Mouse (Mus musculus): ENCODE measurements around the gene Nepro. TPM values are rescaled to one million over a fixed set of nuclear protein-coding genes. Genes with fewer than 3 reads are reported as not detected.

Nepro gene
- total and polyA plus RNA-seq, 3 experiments: 5.4 to 27.7 (median 17.3) TPM

DNA sequence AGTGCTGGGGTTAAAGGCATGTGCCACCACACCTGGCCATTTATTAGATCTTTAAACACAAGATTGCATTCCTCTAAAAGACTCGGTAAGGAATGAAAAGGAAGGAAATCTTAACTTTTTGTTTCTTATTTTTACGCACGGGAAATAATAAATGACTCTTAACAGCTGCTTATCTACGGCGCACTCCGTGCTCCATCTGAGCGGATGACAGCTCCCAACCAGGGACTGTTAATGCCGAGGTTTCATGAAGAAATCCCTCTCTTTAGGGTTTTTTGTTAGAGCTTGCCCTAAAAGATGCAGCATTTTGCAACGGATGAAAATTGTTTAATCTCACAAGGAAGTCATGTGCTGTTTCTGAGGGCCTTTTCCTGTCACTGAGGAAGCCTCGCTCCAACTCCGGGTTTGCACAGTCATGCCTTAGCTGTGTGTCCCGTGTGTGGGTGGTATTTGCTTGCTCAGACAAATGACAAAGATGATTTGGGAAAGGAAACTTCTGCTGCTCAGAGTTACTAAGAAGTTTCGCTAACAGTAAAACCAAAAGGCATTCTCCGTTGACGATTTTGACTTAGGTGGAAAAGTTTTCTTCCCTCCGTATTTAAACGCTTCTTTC, 54.5 kb downstream of the Nepro start:
- no peak overlapping the region for H3K4me3 ChIP-seq (ENCODE audit: low read depth, low read length)
- H3K27me3 ChIP-seq (ENCODE audit: insufficient read depth, low read length): no peaks in the 10 kb centered on the region
- peaks cover 17% of the 10 kb centered on the region for H3K4me1 ChIP-seq (ENCODE audit: insufficient read depth, low read depth, low read length)
- H3K36me3 ChIP-seq (replicated peaks): no peaks in the 10 kb centered on the region
- H3K9me3 ChIP-seq (replicated peaks): no peaks in the 10 kb centered on the region
- ATAC-seq (ENCODE audit: extremely low read depth, insufficient number of reproducible peaks, low FRiP score, poor library complexity, severe bottlenecking): peak; percentile 92
- TF ChIP-seq GATA2 (IDR thresholded peaks at IDR 0.05; ENCODE audit: borderline replicate concordance, low read depth, low read length) (no peak), TAL1 (conservative IDR thresholded peaks at IDR 0.05; ENCODE audit: low read depth, low read length) (no peak), GATA1 (IDR thresholded peaks at IDR 0.05; ENCODE audit: borderline replicate concordance, low read length) (no peak), POLR2AphosphoS5 (IDR thresholded peaks at IDR 0.05; ENCODE audit: insufficient replicate concordance, low read depth, low read length) (no peak), CTCF (IDR thresholded peaks at IDR 0.05; ENCODE audit: low read depth, low read length) (no peak)
- no peak for DNase-seq (ENCODE audit: low spot score)

DNA sequence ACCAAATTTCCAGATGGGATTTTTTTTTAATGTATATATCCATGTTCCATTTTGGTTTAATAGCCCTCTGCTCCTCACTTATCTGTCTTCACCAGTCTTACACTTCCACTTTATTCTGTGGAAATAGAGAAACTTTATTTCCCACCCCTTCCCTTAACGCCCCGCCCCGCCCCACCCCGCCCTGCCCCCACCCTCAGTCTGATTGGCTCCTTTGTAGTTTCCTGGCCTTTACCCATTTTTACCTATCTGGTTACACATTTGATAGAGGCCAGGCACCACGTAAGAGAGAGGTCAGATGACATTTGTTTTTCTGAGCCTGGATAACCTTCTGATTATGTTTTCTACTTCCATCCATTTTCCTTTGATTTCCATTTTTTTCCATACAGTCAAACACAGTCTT, 55.4 kb downstream of the Nepro start:
- Histone ChIP-seq H3K27me3 (ENCODE audit: insufficient read depth, low read length) (no peaks in the 10 kb centered on the region), H3K9me3 (replicated peaks) (no peaks in the 10 kb centered on the region), H3K4me1 (ENCODE audit: insufficient read depth, low read depth, low read length) (peaks cover 14% of the 10 kb centered on the region; the same call in 1 of the 2 replicates), H3K36me3 (replicated peaks) (no peaks in the 10 kb centered on the region), H3K4me3 (ENCODE audit: low read depth, low read length) (no peak overlapping the region)
- no peak for TF ChIP-seq TAL1 (conservative IDR thresholded peaks at IDR 0.05; ENCODE audit: low read depth, low read length)
- no peak for TF ChIP-seq CTCF (IDR thresholded peaks at IDR 0.05; ENCODE audit: low read depth, low read length)
- no peak for TF ChIP-seq GATA2 (IDR thresholded peaks at IDR 0.05; ENCODE audit: borderline replicate concordance, low read depth, low read length)
- TF ChIP-seq POLR2AphosphoS5 (IDR thresholded peaks at IDR 0.05; ENCODE audit: insufficient replicate concordance, low read depth, low read length): no peak
- no peak for TF ChIP-seq GATA1 (IDR thresholded peaks at IDR 0.05; ENCODE audit: borderline replicate concordance, low read length)
- ATAC-seq (ENCODE audit: extremely low read depth, insufficient number of reproducible peaks, low FRiP score, poor library complexity, severe bottlenecking): no peak
- DNase-seq (ENCODE audit: low spot score): no peak

DNA sequence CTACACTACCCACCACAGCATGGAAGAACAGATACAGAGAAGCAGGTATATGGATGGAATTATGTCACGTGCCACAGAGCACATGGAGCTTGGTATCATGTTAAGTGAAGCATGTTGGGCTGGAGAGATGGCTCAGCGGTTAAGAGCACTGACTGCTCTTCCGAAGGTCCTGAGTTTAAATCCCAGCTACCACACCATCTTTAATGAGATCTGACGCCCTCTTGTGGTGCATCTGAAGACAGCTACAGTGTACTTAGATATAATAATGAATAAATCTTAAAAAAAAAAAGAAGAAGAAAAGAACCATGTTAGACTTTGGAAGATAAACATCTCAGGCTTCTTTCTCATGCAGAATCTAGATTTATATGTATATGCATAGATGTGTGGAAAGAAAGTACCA, 56.6 kb downstream of the Nepro start:
- TF ChIP-seq TAL1 (conservative IDR thresholded peaks at IDR 0.05; ENCODE audit: low read depth, low read length) (no peak), GATA2 (IDR thresholded peaks at IDR 0.05; ENCODE audit: borderline replicate concordance, low read depth, low read length) (no peak), CTCF (IDR thresholded peaks at IDR 0.05; ENCODE audit: low read depth, low read length) (no peak), POLR2AphosphoS5 (IDR thresholded peaks at IDR 0.05; ENCODE audit: insufficient replicate concordance, low read depth, low read length) (no peak), GATA1 (IDR thresholded peaks at IDR 0.05; ENCODE audit: borderline replicate concordance, low read length) (no peak)
- ATAC-seq (ENCODE audit: extremely low read depth, insufficient number of reproducible peaks, low FRiP score, poor library complexity, severe bottlenecking): no peak
- DNase-seq (ENCODE audit: low spot score): no peak
- Histone ChIP-seq H3K9me3 (replicated peaks) (no peaks in the 10 kb centered on the region), H3K27me3 (ENCODE audit: insufficient read depth, low read length) (no peaks in the 10 kb centered on the region), H3K4me1 (ENCODE audit: insufficient read depth, low read depth, low read length) (peaks cover 14% of the 10 kb centered on the region; the same call in 1 of the 2 replicates), H3K4me3 (ENCODE audit: low read depth, low read length) (no peak overlapping the region), H3K36me3 (replicated peaks) (no peaks in the 10 kb centered on the region)

Other genes with a start within 250 kb of the Nepro start
- gene Boc, start 165.4 kb upstream of the Nepro start, total RNA-seq (2014; fragmentation: Nextera tagmentation): not detected in 2 replicates
- gene Boc, start 165.4 kb upstream of the Nepro start, total RNA-seq (2017): under 0.01 TPM in 1 of 2 replicates, not detected in the other
- gene Boc, start 165.4 kb upstream of the Nepro start, polyA plus RNA-seq (2012): not detected in 2 replicates
- 34.3 and 41.9 TPM in 2 replicates for gene Gtpbp8, start 22.1 kb downstream of the Nepro start, total RNA-seq (2014; fragmentation: Nextera tagmentation)
- gene Gtpbp8, start 22.1 kb downstream of the Nepro start, total RNA-seq (2017): 26.6 and 32.2 TPM in 2 replicates
- gene Gtpbp8, start 22.1 kb downstream of the Nepro start, polyA plus RNA-seq (2012): 26.4 and 36.5 TPM in 2 replicates
- gene Cd200r1, start 41.4 kb downstream of the Nepro start, total RNA-seq (2014; fragmentation: Nextera tagmentation): 2.8 TPM in 2 replicates
- gene Cd200r1, start 41.4 kb downstream of the Nepro start, total RNA-seq (2017): 6.4 TPM in 2 replicates
- gene Cd200r1, start 41.4 kb downstream of the Nepro start, polyA plus RNA-seq (2012): 0.06 and 0.12 TPM in 2 replicates
- 3.7 and 5.1 TPM in 2 replicates for gene Cd200r4, start 87.4 kb downstream of the Nepro start, total RNA-seq (2014; fragmentation: Nextera tagmentation)
- 28.4 and 33.7 TPM in 2 replicates for gene Cd200r4, start 87.4 kb downstream of the Nepro start, total RNA-seq (2017)
- gene Cd200r4, start 87.4 kb downstream of the Nepro start, polyA plus RNA-seq (2012): 0.03 TPM in 2 replicates
- 0.68 and 1.3 TPM in 2 replicates for gene Cd200r2, start 142.8 kb downstream of the Nepro start, total RNA-seq (2014; fragmentation: Nextera tagmentation)
- gene Cd200r2, start 142.8 kb downstream of the Nepro start, total RNA-seq (2017): 3.4 and 3.9 TPM in 2 replicates
- not detected in 2 replicates for gene Cd200r2, start 142.8 kb downstream of the Nepro start, polyA plus RNA-seq (2012)
- gene Cd200r3, start 219.4 kb downstream of the Nepro start, total RNA-seq (2014; fragmentation: Nextera tagmentation): 10.5 and 12.6 TPM in 2 replicates
- 147 and 159 TPM in 2 replicates for gene Cd200r3, start 219.4 kb downstream of the Nepro start, total RNA-seq (2017)
- gene Cd200r3, start 219.4 kb downstream of the Nepro start, polyA plus RNA-seq (2012): 0.06 and 0.11 TPM in 2 replicates